Mouse (Mus musculus) spleen, adult 12 weeks (tissue): Measurements from ENCODE around the gene Acaca.
"Not testable (repeated sequence)": the region's sequence is repeated elsewhere in the genome, so short reads cannot be mapped to it uniquely, and the experiment has no call there.

ENCODE experiments used
- DNase-seq: peaks from one replicate; pipeline ENCODE4 v3.0.0; 2022; ENCODE audit warnings: low spot score

Gene Acaca

GRCm38 (mm10) chr11:84338273-84338672, 208.8 kb downstream of the Acaca start:
- DNase-seq = not testable (repeated sequence)

DNA sequence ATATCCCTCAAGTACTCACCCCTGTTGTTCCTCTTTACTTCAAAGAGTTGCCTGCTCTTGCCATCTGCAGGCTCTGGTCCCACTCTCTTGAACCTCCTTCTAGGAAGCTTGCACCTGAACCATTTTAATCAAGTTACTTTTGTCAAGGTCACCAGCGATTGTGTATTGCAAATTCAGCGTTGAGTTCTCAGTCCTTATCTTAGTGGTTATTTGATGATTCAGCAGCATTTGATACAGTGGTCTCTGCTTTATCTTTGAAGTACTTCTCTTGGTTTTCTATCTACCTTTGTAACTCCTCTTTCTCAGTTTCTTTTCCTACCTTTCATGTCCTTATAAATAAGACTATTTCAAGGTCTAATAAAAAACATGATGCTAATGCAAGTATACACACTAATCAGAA, 211.2 kb downstream of the Acaca start:
- DNase-seq = no peak

DNA sequence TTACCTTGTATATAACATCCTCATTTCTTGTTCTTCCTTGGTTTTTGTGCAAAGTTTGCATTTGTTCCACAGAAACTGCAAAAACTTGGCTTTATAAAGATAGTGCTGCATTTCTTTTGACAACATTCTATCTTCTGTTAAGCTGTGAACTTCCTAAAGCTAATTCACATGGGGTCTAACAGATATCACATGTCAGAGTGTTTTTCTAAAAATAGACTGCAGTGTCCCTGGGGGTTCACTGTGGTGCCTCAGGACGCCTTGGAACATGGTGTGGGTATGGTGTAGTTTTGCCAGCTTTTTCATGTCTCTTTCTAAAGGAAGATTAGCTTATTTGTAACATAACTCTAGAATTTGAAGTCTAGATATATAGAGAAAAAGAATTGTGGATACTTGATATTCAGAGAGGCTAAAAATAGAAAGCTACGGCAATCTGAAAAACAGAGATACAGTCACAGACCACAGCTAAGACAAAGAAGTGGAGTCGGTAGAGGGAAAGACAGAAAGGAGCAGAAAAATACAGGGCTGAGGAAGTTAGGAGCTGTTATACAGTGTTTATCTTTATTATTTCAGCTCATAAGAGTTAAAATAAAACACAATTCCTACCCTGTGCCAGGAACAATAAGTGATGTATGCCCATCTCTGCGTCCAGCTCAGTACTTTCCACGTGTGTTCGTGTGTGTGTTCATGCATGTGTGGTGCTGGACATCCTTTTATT, 215.2 kb downstream of the Acaca start:
- no peak for DNase-seq

- DNase-seq = no peak
Measured at GRCm38 (mm10) chr11:84347766-84348165, 218.3 kb downstream of the Acaca start.

GRCm38 (mm10) chr11:84348843-84349825, 219.7 kb downstream of the Acaca start:
- no peak for DNase-seq

GRCm38 (mm10) chr11:84351150-84351549, 221.7 kb downstream of the Acaca start:
- DNase-seq = no peak

GRCm38 (mm10) chr11:84353058-84353726, 223.7 kb downstream of the Acaca start:
- DNase-seq = no peak

GRCm38 (mm10) chr11:84357304-84357703, 227.8 kb downstream of the Acaca start:
- no peak for DNase-seq

- DNase-seq = no peak
Measured at GRCm38 (mm10) chr11:84357771-84358170, 228.3 kb downstream of the Acaca start.

DNA sequence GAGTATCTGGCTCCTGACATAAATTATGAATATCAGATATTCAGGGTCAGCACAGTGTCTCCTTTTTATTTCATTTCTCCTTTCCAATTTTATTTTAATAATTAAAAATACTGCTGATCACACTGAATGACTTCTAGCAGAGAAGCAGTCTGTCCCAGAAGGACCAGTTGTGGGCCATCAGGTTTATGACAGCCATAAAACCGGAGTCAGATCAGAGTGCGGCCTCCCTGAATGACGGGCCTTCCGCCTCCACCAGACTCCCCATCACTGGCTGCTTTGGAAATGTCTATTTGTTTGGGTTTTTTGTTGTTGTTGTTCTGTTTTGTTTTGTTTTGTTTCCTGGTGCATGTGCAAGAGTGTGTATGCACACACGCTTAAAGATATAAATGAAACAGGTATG, 232.1 kb downstream of the Acaca start:
- DNase-seq = no peak

DNA sequence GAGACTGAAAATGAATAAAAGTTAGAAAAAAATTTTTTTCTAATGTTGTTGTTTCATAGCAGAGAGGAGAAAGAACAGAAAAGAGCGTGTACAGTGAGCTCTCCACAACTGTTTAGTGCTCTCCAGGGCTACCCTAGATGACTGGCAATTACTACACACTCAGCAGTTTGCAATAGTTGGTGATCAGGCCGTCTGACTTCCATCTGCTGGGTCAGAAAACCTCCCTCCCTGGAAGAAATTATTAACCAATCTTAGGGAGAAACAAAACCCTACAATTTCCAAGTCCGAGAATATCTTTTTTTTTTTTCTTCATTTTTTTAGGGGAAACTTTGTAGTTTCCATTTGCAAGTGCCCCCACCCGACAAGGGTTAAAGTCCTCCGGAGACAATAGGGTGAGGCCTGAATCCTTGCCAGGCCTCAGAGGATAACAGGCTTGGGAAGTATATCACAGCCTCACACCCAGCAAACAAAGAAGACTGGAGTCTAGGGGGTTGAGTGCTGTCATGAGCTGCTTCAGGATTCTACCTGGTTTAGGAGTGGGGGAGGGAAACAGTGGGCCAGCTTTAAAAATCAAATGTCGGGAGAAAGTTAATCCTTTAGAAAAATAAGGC, 233.3 kb downstream of the Acaca start:
- no peak for DNase-seq

- DNase-seq = no peak
Measured at GRCm38 (mm10) chr11:84365313-84365712, 235.8 kb downstream of the Acaca start.

DNA sequence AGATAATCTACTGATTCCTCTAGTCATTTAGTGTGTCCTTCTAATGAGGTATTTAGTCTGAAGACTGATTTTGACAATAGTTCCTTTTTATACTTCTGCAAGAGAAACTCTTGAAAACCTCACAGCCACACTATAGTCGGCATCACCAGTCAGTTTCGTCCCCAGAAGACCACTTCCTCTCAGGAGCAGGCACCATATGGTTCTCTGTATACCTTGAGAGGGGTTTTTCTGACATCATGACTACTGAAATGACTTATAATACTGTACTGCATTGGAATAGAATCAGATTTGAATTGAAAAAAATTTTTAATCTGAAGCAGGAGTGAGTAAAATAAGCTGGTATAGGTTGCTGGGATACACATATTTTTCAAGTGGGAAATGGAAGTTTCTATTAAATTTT, 239.4 kb downstream of the Acaca start:
- no peak for DNase-seq

- no peak for DNase-seq
Measured at GRCm38 (mm10) chr11:84373122-84373521, 243.7 kb downstream of the Acaca start.

- no peak for DNase-seq
Measured at GRCm38 (mm10) chr11:84375951-84376496, 246.6 kb downstream of the Acaca start.

DNA sequence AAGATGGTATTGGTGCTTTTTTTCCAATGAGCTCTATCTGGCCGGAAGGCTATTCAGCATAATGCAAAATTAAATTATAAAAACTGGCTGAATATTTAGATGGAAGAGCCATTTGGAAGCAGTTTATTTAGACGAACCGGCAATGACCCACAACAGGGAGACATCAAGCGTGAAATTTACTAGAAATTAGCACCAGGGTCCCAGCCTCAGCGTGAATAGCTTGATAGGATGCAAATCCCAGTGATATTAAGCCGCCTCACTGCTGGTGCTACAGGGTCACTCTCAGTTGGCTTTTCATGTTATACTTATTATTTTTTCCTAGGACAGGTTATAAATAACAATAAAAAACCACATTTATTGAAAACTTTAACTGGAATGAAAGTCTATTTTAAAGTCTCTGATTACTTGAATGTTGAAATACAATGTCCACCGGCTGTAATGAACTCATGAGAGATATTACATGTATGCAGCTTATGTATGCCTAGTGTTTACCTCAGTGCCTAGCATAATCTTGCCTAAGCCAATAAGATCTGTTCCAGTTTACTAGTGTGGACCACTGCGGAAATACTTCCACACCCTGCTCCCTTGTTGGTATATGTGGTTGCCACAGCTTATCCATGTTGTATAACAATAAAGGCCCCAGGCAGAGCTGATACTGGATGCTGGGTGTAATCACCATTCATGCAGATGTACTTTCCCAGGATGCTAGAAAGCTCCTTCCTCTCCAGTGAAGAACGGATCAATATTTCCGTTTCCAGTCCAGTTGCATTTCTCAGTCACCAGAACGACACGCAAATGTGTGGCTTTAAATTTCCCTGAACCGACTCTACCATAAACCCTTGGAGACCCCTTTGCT, 247.3 kb downstream of the Acaca start:
- DNase-seq = no peak

GRCm38 (mm10) chr11:84382450-84382849, 253.0 kb downstream of the Acaca start:
- no peak for DNase-seq

GRCm38 (mm10) chr11:84383891-84384290, 254.4 kb downstream of the Acaca start:
- no peak for DNase-seq

DNA sequence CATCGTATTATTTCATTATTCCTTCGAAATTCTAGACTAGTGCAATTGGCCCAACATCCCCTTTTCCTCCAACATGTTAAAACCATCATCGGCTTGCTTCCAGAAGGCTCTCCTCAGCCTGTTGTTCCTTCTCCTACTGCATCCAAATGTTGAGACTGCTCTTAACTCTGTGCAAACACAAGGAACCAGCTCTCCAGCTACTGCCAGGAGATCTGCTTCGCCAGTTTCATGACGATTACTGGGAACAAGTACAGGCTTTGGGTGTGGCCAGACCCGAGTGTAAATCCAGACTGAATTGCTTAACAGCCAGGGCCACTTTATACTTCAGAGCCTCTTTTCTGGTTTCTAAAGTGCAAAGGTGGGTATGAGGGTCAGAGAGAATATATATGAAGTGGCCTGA, 259.9 kb downstream of the Acaca start:
- no peak for DNase-seq

DNA sequence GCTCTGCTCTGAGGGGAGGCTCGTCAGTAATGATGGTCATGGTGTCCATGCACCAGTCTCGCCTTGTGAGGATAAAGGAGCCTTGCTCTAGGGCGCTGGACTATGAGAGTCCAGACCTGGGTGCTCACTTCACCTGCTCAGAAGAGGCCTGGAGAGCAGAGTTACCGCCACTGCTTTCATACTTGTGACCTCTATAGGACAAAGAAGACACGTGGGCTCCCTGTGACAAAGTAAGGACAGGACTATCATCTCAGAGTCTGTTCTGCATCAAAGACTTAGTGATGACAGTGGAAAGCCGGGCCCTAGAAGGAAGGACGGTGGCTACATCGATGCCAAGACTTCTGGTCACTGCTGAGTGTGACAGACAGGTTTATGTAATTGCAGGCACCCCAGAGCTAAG, 261.7 kb downstream of the Acaca start:
- no peak for DNase-seq

- DNase-seq = not testable (repeated sequence)
Measured at GRCm38 (mm10) chr11:84392066-84392465, 262.6 kb downstream of the Acaca start.
